Mouse (Mus musculus): ENCODE results near the gene Snhg11. TPM values are rescaled to one million over a fixed set of nuclear protein-coding genes. Genes with fewer than 3 reads are reported as not detected.

The Snhg11 gene
- total RNA-seq (2021) = 100 to 1,000 TPM; 275 to 360 TPM

GRCm38 (mm10) chr2:158375443-158376122 is at the start of gene Snhg11:
TSS of gene Snhg11 (plus strand) at chr2:158375638.
- peak; percentile 54 for DNase-seq
- intact Hi-C loops (cut with DNase I) = no loop called here

GRCm38 (mm10) chr2:158334356-158334755 is 41.1 kb upstream of the Snhg11 start:
- intact Hi-C loops (cut with DNase I) = no loop called here
- no peak for DNase-seq

- intact Hi-C loops (cut with DNase I) = loop anchor here (5.0 kb wide), 1 partner anchor 725 kb away; no protein-coding TSS in a partner anchor
- DNase-seq = no peak
These were observed 37.7 kb upstream of the Snhg11 start for GRCm38 (mm10) chr2:158337698-158338097.

GRCm38 (mm10) chr2:158339948-158340564 is 35.4 kb upstream of the Snhg11 start:
- DNase-seq = peak; percentile 76
- intact Hi-C loops (cut with DNase I) = loop anchor here (5.0 kb wide), 1 partner anchor 728 kb away; no protein-coding TSS in a partner anchor

GRCm38 (mm10) chr2:158341324-158341723 is 34.1 kb upstream of the Snhg11 start:
- intact Hi-C loops (cut with DNase I) = no loop called here
- DNase-seq = no peak

- DNase-seq = no peak
- intact Hi-C loops (cut with DNase I) = no loop called here
These were observed 31.9 kb upstream of the Snhg11 start for GRCm38 (mm10) chr2:158343495-158343894.

- intact Hi-C loops (cut with DNase I) = loop anchor here (5.0 kb wide), 2 partner anchors 139 to 739 kb away; no protein-coding TSS in a partner anchor
These were observed 29.0 kb upstream of the Snhg11 start for GRCm38 (mm10) chr2:158346467-158346866.

GRCm38 (mm10) chr2:158347868-158348267 is 27.6 kb upstream of the Snhg11 start:
- intact Hi-C loops (cut with DNase I) = loop anchor here (5.0 kb wide), 2 partner anchors 141 to 741 kb away; no protein-coding TSS in a partner anchor
- DNase-seq = peak; percentile 68

More at GRCm38 (mm10) chr2:158346467-158346866, 29.0 kb upstream of the Snhg11 start:
- DNase-seq = no peak

GRCm38 (mm10) chr2:158352801-158353520 is 22.5 kb upstream of the Snhg11 start:
- intact Hi-C loops (cut with DNase I) = no loop called here
- no peak for DNase-seq

GRCm38 (mm10) chr2:158354348-158355114 is 20.9 kb upstream of the Snhg11 start:
- no peak for DNase-seq
- intact Hi-C loops (cut with DNase I) = no loop called here

- intact Hi-C loops (cut with DNase I) = no loop called here
- no peak for DNase-seq
These were observed 20.2 kb upstream of the Snhg11 start for GRCm38 (mm10) chr2:158355238-158355637.

GRCm38 (mm10) chr2:158356121-158356520 is 19.3 kb upstream of the Snhg11 start:
- DNase-seq = no peak
- intact Hi-C loops (cut with DNase I) = no loop called here

- no peak for DNase-seq
- intact Hi-C loops (cut with DNase I) = no loop called here
These were observed 15.4 kb upstream of the Snhg11 start for GRCm38 (mm10) chr2:158359757-158360620.

GRCm38 (mm10) chr2:158360873-158361677 is 14.4 kb upstream of the Snhg11 start:
- DNase-seq = peak; percentile 90

GRCm38 (mm10) chr2:158361678-158362320 is 13.6 kb upstream of the Snhg11 start:
- intact Hi-C loops (cut with DNase I) = no loop called here
- DNase-seq = no peak

More at GRCm38 (mm10) chr2:158360873-158361677, 14.4 kb upstream of the Snhg11 start:
- intact Hi-C loops (cut with DNase I) = no loop called here

- DNase-seq = no peak
- intact Hi-C loops (cut with DNase I) = no loop called here
These were observed 11.3 kb upstream of the Snhg11 start for GRCm38 (mm10) chr2:158364175-158364574.

- no peak for DNase-seq
These were observed 10.2 kb upstream of the Snhg11 start for GRCm38 (mm10) chr2:158365099-158365850.

GRCm38 (mm10) chr2:158367654-158368053 is 7.8 kb upstream of the Snhg11 start:
- DNase-seq = no peak

More at GRCm38 (mm10) chr2:158365099-158365850, 10.2 kb upstream of the Snhg11 start:
- intact Hi-C loops (cut with DNase I) = no loop called here

More at GRCm38 (mm10) chr2:158367654-158368053, 7.8 kb upstream of the Snhg11 start:
- intact Hi-C loops (cut with DNase I) = no loop called here

Data from left cerebral cortex, postnatal 4 days (tissue).